Mouse (Mus musculus) hindlimb bud, embryonic 11.5 days (tissue): ENCODE results near the gene Pkmyt1.

Experiments
- DNase-seq: peaks from one replicate; pipeline ENCODE4 v3.0.0-alpha.2; 2012; ENCODE audit warnings: low read depth, low spot score; ENCODE audit errors: extremely low spot score

The Pkmyt1 gene

DNA sequence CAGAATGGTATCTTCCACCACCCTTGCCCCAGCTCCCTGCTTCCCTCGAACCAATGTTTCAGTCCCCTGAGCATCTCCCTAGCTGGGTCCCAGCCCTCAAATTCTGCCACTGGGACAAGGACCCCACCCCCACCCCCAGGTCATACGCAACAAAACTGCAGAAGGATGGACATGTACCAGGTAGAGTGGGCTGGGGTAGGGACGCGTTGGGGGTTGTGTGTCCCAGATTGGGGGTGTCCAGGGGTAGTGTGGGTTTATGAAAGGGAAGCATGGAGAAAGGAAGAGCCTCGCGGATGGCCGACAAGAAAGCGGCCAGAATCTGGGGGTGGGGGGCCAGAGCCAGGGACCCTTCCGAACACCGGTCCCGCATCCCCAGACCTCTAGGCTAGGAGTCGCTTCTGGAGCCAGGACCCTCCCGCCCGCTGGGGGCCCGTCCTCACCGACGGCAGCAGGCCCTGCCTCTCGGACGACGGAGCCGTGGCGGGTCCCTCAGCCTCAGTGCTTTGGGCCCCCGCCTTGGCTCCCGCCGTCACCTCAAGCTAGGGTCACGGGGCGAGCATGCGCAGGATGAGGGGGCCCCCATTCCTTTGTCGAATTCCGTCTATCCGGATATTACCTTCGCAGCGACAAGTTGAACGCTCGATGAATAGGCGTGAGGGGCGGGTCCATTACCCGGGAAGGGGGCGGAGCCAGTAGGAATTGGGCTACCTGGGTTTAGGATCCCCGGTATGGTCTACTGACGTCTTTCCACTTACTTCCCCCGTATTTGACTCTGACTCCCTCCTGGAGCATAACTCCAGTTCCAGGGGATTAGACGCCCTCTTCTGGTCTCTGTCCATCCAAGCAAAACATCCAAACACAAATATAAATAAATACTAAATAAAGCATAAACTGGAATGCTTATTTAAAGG lies 59.7 kb downstream of the Pkmyt1 start, which contains the start of gene Flywch2:
Gene Flywch2, minus strand, starts transcription at position 521 of the 911 bp plus-strand sequence.
- DNase-seq: no peak
